Mouse (Mus musculus) liver, postnatal 0 days (tissue): ENCODE data around the gene Keap1. TPM values are rescaled to one million over a fixed set of nuclear protein-coding genes. Genes with fewer than 3 reads are reported as not detected.

Experiments
- ATAC-seq: fragments of 200-750 bp; cut with Nextera tagmentation; 2 replicates; pipeline ENCODE4 v1.8.0; 2017; ENCODE audit warnings: mild to moderate bottlenecking, moderate library complexity
- DNase-seq: peaks from one replicate; pipeline ENCODE4 v3.0.0-alpha.2; 2016
- H3K27ac ChIP-seq: fragments of 300-500 bp; sonication (generic); 2 replicates; pipeline ENCODE4 v1.5.1; 2014; ENCODE audit warnings: antibody characterized with exemption, moderate library complexity, mild to moderate bottlenecking, low read depth
- H3K27me3 ChIP-seq: fragments of 300-500 bp; sonication (generic); 2 replicates; pipeline ENCODE4 v1.6.1; 2014; ENCODE audit warnings: low read length, control low read depth, mixed read lengths; ENCODE audit not compliant: insufficient read depth
- H3K36me3 ChIP-seq: fragments of 300-500 bp; sonication (generic); replicated peaks from 2 replicates; pipeline ENCODE4 v1.6.1; 2014; ENCODE audit warnings: mild to moderate bottlenecking, control low read depth, low read length, moderate library complexity, mixed read lengths; ENCODE audit not compliant: insufficient read depth
- H3K4me1 ChIP-seq: fragments of 300-500 bp; sonication (generic); 2 replicates; pipeline ENCODE4 v1.6.1; 2014; ENCODE audit warnings: antibody characterized with exemption, mild to moderate bottlenecking, control low read depth; ENCODE audit not compliant: insufficient read depth
- H3K4me2 ChIP-seq: fragments of 300-500 bp; sonication (generic); 2 replicates; pipeline ENCODE4 v1.6.1; 2014; ENCODE audit warnings: low read depth, mild to moderate bottlenecking, low read length, moderate library complexity, mixed read lengths
- H3K4me3 ChIP-seq: fragments of 300-500 bp; sonication (generic); 2 replicates; pipeline ENCODE4 v1.5.1; 2014; ENCODE audit warnings: low read depth, low read length
- H3K9ac ChIP-seq: fragments of 300-500 bp; sonication (generic); replicated peaks from 2 replicates; pipeline ENCODE4 v1.6.1; 2014; ENCODE audit warnings: mild to moderate bottlenecking, moderate library complexity
- H3K9me3 ChIP-seq: fragments of 300-500 bp; sonication (generic); 2 replicates; pipeline ENCODE4 v1.6.1; 2016; ENCODE audit warnings: mild to moderate bottlenecking, control low read depth, low read length, mixed read lengths
- CTCF ChIP-seq: sonication (generic); IDR thresholded peaks from 2 replicates; pipeline ENCODE4 v1.5.1; 2016; ENCODE audit warnings: antibody characterized with exemption, low read depth
- EP300 ChIP-seq: IDR thresholded peaks from 2 replicates; pipeline ENCODE4 v1.6.1; 2016; ENCODE audit warnings: antibody characterized with exemption, low read depth, mild to moderate bottlenecking
- WGBS: fragments of 180-500 bp; shearing (Covaris S2); extraction: QIAGEN DNeasy Blood & Tissue Kit; methylation state at CpG from one replicate; pipeline ENCODE4 v1.1.7; 2014; ENCODE audit not compliant: insufficient replicate concordance; 5-methylcytosine and 5-hydroxymethylcytosine counted together
- polyA plus RNA-seq: library from polyadenylated mRNA; unstranded; fragments of >200 nt; fragmentation: Nextera tagmentation; extraction: Ambion mirVana; gene quantifications from 2 replicates; pipeline ENCODE4 v1.2.1, GENCODE M21; 2015

Gene Keap1
- polyA plus RNA-seq, 1 experiment from 2014 or later, result 26.5 TPM

DNA sequence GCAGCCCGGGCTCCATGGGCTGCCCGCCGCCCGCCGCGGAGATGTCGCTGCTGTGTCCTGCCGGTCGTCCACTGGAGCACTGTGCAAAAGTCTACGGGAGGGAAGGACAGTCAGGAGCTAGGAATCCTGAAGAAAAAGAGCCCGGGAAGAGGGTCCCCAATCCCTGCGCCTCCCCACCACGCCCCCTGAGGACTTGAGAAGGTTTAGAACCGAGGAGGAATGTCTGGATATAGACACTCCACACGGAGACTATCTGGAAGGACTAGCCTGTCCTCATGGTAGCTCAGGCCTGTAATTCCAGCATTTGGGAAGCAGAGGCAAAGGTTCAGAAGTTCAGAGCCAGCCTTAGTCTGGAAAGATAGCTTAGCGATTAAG lies 5.9 kb upstream of the Keap1 start:
- H3K4me2 ChIP-seq, result peak overlapping the region; percentile 76
- H3K9ac ChIP-seq, result no peak overlapping the region
- peak overlapping the region; percentile 53 for H3K4me3 ChIP-seq
- H3K27ac ChIP-seq, result no peak overlapping the region
- 5% methylated on average over 16 of the region's 16 CpGs for WGBS
- no peaks in the 10 kb centered on the region for H3K36me3 ChIP-seq
- TF ChIP-seq CTCF (no peak), EP300 (no peak)
- H3K9me3 ChIP-seq, result no peaks in the 10 kb centered on the region
- H3K27me3 ChIP-seq, result peaks cover 68% of the 10 kb centered on the region
- peaks cover 26% of the 10 kb centered on the region for H3K4me1 ChIP-seq
- no peak for ATAC-seq
- DNase-seq, result no peak

DNA sequence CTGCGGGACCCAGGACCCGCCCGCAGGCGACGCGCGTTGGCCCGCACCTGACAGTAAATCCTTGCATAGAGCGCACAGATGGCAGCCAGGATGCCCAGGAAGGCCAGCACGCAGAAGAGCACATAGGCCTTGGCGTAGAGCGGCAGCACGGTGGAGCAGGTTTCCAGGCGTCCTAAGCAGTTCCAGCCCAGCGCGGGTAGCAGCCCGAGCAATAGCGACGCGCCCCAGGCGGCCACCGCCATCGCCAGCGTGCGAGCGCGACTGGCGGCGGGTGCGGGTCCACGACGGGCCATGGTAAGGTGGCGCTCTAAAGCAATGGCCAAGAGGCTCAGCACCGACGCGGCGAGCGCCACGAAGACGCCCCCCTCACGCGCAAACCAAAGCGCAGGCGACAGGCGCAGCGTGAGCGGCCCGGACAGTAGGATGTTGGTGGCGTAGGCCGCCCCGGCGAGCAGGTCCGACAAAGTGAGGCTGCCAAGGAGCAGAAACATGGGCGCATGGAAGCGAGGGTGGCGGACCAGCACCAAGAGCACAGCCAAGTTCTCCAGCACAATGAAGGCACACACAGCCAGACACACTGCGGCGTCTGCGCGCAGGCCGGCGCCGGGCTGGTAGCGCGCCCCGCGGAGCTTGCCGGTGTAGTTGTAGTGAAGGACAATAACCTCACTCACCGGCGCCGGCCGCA lies 5.4 kb upstream of the Keap1 start:
- no peak for DNase-seq
- Histone ChIP-seq H3K36me3 (no peaks in the 10 kb centered on the region), H3K27ac (no peak overlapping the region), H3K9ac (no peak overlapping the region; the same call in 1 of the 2 replicates), H3K27me3 (peaks cover 63% of the 10 kb centered on the region), H3K4me1 (peaks cover 28% of the 10 kb centered on the region), H3K9me3 (no peaks in the 10 kb centered on the region), H3K4me3 (peak overlapping the region; percentile 53), H3K4me2 (peak overlapping the region; percentile 76)
- no peak for ATAC-seq
- TF ChIP-seq CTCF (no peak), EP300 (no peak)
- WGBS, result 1% methylated on average over 71 of the region's 72 CpGs

DNA sequence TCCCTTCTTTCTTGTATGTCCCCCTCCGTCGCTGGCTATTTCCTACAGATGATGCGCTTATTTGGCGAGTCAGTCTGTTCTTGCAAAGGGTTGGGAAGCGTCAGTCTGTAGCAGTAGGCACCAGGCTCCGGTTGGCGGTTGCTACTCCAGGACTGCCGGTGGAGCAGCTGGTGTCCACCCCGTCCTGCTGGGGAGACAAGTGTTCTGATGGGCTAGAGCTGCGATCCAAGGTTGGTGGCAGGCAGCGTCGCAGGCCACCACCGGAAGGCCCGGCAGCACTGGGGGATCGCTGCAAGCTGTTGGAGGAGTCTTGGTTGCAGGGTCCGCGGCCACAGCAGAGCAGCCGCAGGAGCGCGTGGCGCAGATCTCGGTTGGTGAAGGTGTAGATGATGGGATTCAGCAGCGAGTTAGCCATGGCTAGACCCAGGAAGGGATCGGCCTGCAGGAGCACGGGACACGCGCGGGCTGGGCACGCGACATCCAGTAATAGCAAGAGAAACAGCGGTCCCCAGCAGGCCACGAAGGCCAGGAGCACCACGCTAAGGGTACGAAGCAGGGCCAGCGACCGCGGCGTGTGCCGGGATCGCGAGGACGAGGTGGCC lies 4.8 kb upstream of the Keap1 start:
- TF ChIP-seq EP300, result no peak
- no peak for TF ChIP-seq CTCF
- Histone ChIP-seq H3K4me3 (peak overlapping the region; percentile 53), H3K4me1 (peaks cover 30% of the 10 kb centered on the region), H3K9me3 (no peaks in the 10 kb centered on the region), H3K27me3 (peaks cover 56% of the 10 kb centered on the region), H3K9ac (no peak overlapping the region), H3K4me2 (peak overlapping the region; percentile 76), H3K27ac (no peak overlapping the region), H3K36me3 (no peaks in the 10 kb centered on the region)
- DNase-seq, result no peak
- WGBS, result 14% methylated on average over 42 of the region's 42 CpGs
- no peak for ATAC-seq

DNA sequence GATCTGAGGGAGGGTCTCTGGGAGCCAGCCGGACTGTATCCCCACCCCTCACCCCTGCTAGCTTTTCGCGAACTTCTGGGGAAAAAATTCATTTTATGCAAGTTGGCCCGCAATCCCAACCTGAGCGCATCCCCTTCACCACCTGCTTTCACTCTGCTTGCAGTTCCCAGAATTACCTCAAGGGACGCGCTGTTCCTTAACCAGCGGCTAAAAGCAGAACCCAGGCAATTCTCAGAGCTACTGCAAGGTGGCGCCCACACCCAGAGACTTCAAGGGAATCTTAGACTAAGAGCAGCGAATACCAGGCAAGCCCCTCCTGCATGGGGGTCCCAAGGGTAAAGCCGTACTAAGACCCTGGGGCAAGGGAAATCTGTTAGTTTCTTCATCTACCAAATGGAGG lies 2.2 kb upstream of the Keap1 start:
- Histone ChIP-seq H3K4me3 (no peak overlapping the region), H3K9ac (no peak overlapping the region), H3K4me2 (no peak overlapping the region), H3K4me1 (peaks cover 33% of the 10 kb centered on the region), H3K27ac (no peak overlapping the region), H3K27me3 (peaks cover 37% of the 10 kb centered on the region), H3K36me3 (0 out of 2 replicates have a peak, but pooled peaks cover 3% of the 10 kb centered on the region), H3K9me3 (no peaks in the 10 kb centered on the region)
- DNase-seq (peak; percentile 91), ATAC-seq (no peak)
- TF ChIP-seq CTCF (peak; percentile 100), EP300 (no peak)
- 6% methylated on average over 11 of the region's 11 CpGs for WGBS

DNA sequence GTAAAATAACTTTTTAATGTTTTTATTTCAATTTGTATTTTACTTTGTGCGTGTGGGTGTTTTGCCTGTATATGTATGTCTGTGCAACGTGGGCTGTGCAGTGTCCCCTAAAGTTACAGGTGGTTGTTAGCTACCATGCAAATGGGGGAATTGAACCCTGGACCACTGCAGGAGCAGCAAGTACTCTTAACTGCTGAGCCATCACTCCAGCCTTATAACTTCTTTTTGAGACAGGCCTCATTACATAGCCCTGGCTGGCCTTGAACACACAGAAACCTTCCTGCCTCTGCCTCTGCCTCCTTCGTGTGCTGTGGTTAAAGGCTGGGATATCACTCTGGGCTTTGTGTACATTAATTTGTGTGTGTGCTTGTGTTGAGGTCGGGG lies 296 bp upstream of the Keap1 start:
- TF ChIP-seq CTCF, result no peak
- TF ChIP-seq EP300, result no peak
- Histone ChIP-seq H3K27me3 (peaks cover 20% of the 10 kb centered on the region), H3K9ac (peak overlapping the region; percentile 94), H3K4me3 (peak overlapping the region; percentile 86), H3K9me3 (no peaks in the 10 kb centered on the region), H3K4me1 (peaks cover 34% of the 10 kb centered on the region), H3K36me3 (0 out of 2 replicates have a peak, but pooled peaks cover 7% of the 10 kb centered on the region), H3K27ac (peak overlapping the region; percentile 97), H3K4me2 (peak overlapping the region; percentile 77)
- ATAC-seq (no peak), DNase-seq (no peak)
- WGBS, result 23% methylated on average over 4 of the region's 4 CpGs

DNA sequence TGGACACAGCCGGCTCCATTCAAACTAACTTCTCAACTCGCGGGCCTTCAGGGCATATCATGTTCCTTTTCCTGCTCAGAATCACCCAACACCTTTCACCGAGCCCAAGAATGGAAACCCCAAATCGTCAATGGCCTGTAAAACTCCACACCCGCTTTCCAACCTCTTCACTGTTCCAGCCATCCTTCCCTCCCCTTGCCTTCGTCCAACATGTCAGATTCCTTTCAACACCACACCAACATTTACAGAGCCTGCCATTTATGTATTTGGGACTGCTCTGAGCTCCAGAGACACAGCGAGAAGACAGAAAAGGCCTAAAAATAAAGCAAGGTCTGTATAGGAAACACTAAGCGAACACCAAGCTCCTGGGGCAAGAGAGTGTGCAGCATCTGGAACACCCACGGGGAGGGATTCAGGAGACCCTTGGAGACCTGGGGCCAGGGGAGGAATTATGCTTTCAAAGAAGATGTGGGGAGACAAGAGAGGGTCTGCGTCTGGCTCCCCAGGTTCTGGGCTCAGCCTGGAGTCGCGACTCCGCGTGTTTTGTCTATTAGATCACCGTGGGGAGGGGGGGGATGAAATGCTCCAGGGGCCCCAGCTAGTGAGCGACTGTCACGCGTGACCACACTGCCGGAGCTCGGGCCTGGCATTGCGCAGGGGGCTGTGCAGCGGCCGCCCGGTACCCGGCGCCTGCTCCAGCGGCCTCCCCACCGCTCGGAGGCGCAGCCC lies 993 bp downstream of the Keap1 start:
- Histone ChIP-seq H3K4me1 (peaks cover 30% of the 10 kb centered on the region), H3K9ac (peak overlapping the region; percentile 94)
- ATAC-seq, result peak; percentile 3

More for the DNA sequence above, 993 bp downstream of the Keap1 start:
- DNase-seq, result no peak
- no peaks in the 10 kb centered on the region for H3K9me3 ChIP-seq
- no peak for TF ChIP-seq EP300
- no peak for TF ChIP-seq CTCF
- H3K4me3 ChIP-seq, result peak overlapping the region; percentile 86
- H3K27me3 ChIP-seq, result peaks cover 7% of the 10 kb centered on the region
- under 1% methylated on average over 27 of the region's 31 CpGs for WGBS
- H3K4me2 ChIP-seq, result peak overlapping the region; percentile 77
- H3K36me3 ChIP-seq, result peaks cover 14% of the 10 kb centered on the region
- peak overlapping the region; percentile 97 for H3K27ac ChIP-seq
